Mouse (Mus musculus) lung, postnatal 14 days (tissue): ENCODE measurements around the gene Acot4.
A peak's percentile ranks its signal among the peaks of the same experiment; 100 is the strongest.
"Not testable (repeated sequence)": the region's sequence is repeated elsewhere in the genome, so short reads cannot be mapped to it uniquely, and the experiment has no call there.

Source experiments
- DNase-seq: peaks from one replicate; pipeline ENCODE4 v3.0.0; 2021

Gene Acot4

DNA sequence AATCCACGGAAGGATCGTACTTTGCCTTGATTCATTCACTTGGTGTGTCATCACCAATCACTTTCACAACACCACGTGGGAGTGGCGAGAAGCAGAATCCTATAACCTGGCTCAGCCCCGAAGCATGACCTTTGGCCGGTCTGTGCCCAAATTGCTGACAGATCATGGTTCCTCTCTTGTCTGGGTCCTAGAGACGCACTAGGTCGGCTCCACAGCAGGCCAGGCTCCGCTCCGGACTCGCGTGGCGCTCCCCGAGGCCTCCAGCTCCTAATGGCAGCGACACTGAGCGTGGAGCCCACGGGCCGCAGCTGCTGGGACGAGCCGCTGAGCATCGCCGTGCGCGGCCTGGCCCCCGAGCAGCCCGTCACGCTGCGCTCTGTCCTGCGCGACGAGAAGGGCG, at the start of gene Acot4:
TSS of gene Acot4 (plus strand) at position 139 of the 400 bp plus-strand sequence.
- peak; percentile 34 for DNase-seq

DNA sequence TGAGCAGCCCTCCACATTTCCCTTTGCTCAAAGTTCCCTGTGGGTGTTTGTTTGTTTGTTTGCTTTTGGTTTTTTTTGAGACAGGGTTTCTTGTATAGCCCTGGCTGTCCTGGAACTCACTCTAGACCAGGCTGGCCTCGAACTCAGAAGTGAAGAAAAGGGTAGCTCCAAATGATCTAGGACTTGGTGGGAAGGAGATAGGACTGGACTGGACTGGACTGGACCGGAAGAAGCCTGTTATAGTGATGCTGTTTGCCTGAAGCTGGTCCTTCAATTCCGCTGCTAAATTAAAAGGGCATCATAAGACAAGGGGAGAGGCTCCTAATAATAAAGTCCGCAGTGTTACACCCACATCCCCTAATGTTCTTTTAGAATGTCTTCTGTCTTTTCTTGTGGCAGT, 49.7 kb upstream of the Acot4 start:
- no peak for DNase-seq

DNA sequence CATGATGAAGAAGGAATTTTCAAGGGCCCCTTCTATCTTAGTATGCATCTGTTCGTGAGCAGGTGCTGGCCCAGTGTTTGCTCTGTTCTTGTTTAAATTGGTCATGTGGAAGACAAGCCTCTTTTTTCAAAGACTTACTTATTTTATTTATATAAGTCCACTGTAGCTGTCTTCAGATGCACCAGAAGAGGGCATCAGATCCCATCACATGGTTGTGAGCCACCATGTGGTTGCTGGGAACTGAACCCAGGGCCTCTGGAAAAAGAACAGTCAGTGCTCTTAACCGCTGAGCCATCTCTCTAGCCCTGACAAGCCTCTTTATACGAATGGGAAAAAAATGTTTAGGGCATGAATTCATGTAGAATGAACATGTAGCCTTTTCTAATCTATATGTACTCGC, 48.8 kb upstream of the Acot4 start:
- DNase-seq = no peak

DNA sequence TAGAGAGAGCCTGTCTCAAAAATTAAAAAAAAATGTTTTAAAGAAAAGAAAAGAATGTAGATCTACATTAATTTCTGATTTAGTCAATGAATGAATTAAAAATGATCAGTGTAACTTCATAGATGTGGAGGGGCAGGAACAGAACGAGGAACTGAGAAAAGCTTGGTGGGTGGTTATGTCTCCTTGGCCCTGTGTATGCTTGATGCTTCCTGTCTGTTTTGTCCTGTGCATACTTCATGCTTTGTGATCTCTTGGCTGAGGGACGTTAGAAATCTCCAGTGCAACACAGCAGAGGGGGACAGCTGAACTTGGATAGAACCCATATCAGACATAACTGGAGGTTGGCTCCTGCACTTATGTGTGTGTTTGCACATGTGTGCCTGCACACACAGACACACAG, 41.0 kb upstream of the Acot4 start:
- no peak for DNase-seq

DNA sequence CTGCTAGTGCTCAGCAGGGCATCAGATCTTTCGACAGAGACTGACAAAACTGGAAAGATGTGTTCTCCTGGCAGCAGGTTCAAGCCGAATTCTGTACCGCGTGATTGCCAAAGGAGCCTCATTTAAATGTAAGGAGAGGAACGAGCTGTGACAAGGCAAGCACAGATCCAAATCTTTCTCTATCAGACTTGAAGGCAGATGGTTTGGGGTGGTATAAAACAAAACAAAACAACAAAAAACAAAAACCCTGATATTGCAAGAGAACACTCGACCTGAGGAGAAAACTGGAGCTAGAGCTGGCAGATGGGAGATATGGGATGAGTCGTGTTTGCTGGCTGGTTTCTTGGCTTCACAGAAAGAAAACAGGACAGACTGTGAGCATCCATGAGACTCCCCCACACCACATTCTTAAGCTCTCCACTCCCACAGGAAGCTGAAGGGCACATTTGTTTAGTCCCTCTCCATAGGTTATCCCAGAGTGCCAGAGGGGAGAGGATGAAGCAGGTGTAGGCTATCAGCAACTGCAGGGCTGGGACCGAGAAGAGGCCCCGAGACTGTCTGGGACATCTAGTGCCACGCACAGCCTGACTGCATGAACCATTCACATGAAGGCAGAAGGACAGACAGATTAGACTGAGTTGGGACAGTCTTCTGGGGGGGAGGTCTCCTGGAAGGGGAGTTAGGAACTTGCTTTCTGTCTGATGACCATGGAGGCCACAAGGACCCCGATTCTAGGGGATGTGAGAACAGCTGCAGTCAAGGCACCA, 39.7 kb upstream of the Acot4 start:
- DNase-seq = no peak

DNA sequence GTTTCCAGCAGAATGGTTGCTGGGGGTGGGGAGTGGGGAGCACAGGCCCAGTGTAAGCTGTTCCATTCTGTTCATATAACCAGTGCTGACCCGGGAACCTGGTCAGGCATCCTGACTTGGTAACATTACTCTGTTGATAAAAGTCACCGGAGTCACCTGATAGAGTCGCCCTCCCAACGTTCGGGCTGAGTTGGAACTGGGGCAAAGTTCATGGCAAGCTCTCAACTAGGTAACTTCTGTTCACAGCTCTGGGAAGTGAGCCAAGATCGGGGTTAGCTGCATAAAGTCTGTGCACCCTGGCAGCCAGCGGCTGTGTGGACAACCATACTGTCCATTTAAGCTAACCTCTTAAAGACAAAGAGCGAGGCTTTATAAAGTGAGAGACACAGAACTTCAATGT, 38.9 kb upstream of the Acot4 start:
- DNase-seq = peak; percentile 73

DNA sequence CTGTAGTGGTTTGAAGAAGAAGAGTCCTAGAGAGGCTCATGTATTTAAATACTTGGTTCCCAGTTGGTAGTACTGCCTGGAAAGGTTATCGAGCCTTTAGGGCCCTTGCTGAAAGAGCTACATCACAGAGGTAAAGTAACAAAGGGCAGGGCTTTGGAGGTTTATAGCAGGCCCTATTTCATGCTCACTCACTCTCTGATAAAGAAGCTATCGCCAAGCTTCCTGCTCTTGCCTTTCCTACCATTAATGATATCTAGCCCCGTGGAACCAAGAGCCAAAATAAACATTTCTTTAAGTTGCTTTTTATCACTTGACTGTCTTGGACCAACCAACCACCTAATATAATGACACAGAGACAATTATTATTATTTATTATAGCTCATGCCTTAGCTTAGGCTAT, 37.8 kb upstream of the Acot4 start:
- no peak for DNase-seq

DNA sequence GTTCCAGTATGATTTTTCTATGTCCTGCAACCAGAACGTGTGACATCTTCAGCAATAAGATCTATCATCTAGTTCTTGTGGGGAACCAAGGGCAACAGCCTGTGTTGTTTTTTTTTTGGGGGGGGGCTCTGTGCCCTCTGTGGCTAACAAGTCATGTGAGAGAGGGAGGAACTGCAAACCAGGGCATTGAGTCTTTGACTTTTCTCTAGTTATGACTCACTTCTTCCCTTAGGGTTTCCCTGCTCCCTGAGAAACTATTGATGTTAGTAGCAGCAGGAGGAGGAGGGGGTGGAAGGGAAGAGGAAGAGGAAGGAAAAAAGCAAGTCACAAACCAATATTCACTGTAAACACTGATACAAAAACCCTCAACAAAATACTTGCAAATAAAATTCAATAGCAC, 34.3 kb upstream of the Acot4 start:
- DNase-seq = no peak

DNA sequence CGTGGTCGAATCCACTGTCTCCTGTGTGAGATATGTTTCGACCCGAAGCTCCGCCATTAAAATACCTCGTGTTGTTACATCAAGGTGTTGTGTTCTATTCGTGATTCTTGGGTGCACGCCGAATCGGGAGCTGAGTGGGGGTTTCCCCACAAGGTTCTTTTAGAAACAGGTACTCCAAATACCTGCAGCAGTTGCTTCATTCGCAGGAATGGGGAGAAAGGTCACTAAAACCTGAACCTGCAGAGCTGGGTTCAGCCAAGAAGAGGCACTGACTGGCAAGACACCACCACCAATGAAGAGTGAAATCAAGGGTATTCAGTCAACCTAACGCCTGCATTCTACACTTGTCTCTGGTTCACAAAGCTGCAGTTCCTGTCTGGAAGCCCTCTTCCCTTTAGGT, 29.9 kb upstream of the Acot4 start:
- peak; percentile 32 for DNase-seq

DNA sequence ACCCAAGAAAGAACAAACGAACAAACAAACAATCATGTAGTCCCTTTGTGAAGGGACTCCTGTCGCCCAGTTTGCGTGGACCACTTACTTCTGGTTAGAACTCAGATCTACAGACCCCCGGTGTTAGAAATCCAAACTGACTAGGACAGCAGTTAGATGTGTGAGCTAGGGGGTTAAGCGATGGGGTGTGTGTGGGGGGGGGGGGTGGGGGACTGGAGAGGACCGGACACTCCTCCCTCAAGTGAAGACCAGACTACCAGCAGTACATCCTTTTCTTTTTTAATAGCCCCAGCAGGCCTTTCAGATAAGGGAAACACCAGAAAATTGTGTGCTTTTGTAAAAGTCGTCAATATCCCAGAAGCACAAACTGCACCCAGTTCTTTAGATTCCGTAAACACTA, 29.4 kb upstream of the Acot4 start:
- DNase-seq = no peak

DNA sequence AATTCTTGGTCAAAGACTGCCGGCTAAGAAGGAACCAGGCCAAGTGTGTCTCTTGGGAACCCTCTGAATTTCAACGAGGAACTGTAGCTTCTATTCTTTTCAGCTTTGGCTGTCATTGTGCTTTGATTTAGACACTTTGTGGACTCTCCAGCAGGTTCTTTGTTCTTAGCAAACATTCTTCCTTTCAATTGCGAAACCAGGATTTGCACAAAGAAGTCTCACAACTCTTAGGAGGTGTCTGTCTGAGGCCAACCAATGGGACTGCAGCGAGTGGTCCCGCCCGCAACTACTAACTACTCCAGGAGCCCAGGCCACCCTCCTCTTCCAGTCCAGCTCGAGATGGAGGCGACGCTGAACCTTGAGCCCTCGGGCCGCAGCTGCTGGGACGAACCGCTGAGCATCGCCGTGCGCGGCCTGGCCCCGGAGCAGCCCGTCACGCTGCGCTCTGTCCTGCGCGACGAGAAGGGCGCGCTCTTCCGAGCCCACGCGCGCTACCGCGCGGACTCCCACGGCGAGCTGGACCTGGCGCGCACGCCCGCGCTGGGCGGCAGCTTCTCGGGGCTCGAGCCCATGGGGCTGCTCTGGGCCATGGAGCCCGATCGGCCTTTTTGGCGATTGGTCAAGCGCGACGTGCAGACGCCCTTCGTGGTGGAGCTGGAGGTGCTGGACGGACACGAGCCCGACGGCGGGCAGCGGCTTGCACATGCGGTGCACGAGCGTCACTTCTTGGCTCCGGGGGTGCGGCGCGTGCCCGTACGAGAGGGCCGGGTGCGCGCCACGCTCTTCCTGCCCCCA, 28.8 kb upstream of the Acot4 start, which contains the start of gene Acot1:
TSS of gene Acot1 (plus strand) at position 320 of the 795 bp plus-strand sequence.
- DNase-seq = peak; percentile 76

DNA sequence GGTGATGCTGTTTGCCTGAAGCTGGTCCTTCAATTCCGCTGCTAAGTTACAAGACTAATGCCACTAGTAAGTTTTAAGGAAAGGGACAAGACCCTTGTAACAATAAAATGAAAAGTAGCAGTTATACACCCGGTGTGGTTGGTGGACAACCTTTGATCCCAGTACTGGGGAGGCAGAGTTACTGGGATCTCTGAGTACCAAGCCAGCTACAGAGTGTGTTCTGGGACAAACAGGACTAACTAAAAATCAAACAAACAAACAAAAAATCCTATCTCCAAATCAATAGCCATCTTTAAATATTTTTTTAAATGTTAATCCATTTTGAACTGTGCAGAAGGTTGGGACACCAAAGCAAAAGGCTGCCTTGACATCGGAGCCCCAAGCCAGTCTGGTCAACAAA, 28.0 kb upstream of the Acot4 start:
- no peak for DNase-seq

DNA sequence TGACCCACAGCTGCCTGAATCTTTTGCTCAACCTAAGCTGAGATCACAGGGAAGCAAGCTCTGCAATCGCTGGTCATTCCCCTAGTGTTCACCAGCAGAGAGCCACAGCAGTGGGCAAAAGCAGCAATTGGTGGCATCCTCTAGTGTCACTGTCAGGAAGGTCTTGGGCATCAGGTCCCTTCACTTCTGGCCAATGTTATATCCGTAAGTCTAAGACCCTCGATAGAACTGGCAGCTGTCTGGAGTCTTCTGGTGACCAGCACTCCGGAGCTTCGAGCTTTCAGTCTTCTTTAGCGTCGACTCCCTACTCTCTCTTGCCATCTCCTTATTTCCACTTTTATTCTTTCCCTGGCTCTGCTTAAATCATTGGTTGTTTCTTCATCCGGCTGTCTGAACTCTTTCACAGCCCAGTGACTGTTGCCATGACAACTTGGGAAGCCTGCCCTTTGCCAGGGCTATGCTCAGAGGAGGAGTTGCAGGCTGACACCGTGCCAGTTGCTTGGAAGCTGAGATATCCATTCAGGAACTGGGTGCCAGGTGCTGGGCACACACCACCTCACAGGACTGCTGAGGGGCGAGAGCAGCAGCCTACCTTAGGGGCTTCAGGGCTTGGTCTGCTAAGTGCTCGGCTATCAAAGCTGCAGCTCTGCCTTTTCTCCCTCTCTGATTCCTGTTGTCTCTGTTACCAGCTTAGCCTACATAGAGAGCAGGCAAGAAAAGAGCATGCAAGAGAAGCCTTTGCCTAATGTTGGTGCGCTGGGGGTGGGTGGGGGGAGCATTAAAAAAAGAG, 26.7 kb upstream of the Acot4 start:
- DNase-seq = peak; percentile 85

DNA sequence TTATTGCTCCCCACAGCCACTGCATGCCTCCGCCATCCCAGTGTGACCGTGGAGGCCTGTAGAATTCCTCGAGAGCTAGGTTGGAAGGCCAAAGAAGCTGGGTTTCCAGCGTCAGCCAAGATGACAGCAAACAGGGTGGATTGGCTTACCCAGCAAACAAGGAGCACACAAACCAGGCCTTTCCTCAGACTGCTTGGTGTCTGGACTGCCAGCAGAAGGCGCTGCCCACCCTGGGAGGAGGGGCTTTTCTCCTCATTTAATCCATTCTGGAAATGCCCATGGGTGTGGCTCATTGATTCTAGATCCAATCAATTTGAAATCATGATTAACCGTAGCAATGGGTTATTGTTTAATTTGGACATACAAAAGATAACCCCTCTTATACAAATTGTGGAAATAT, 25.0 kb upstream of the Acot4 start:
- DNase-seq = no peak

DNA sequence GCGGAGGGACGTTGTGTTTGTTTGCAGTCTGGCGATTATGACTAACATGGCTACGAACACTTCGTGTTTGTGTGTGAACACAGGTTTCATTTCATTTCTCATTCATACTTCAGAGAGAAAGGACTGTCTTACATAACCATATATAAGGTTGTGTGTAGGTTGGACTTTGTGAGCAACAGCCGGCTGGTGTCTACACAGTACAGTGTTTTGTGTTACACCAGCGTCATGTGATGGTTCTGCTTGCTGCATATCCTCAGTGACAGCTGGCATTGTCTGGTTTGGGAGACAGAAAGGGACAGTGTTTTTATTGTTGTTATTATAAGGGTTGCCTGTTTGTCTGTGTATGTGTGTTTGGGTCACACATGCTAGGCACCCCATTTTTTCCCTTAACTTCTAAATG, 24.5 kb upstream of the Acot4 start:
- DNase-seq = no peak

DNA sequence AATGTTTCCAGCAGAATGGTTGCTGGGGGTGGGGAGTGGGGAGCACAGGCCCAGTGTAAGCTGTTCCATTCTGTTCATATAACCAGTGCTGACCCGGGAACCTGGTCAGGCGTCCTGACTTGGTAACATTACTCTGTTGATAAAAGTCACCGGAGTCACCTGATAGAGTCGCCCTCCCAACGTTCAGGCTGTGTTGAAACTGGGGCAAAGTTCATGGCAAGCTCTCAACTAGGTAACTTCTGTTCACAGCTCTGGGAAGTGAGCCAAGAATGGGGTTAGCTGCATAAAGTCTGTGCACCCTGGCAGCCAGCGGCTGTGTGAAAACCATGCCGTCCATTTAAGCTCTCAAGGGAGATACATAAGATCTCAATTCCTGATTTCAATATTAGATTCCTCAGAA, 17.7 kb upstream of the Acot4 start:
- DNase-seq = peak; percentile 82

DNA sequence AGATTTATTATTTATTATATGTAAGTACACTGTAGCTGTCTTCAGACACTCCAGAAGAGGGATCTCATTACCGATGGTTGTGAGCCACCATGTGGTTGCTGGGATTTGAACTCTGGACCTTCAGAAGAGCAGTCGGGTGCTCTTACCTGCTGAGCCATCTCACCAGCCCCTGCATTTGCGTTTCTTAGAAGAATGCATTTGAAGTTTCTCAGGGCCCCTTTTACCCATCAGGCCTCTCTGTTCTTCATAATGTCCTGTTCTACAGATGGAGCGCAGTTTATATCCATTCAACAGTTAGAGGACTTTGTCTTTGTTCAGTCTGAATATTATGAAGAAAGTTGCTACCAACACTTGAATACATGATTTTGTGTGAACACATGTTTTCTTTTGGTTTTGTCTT, 15.9 kb upstream of the Acot4 start:
- DNase-seq = not testable (repeated sequence)

DNA sequence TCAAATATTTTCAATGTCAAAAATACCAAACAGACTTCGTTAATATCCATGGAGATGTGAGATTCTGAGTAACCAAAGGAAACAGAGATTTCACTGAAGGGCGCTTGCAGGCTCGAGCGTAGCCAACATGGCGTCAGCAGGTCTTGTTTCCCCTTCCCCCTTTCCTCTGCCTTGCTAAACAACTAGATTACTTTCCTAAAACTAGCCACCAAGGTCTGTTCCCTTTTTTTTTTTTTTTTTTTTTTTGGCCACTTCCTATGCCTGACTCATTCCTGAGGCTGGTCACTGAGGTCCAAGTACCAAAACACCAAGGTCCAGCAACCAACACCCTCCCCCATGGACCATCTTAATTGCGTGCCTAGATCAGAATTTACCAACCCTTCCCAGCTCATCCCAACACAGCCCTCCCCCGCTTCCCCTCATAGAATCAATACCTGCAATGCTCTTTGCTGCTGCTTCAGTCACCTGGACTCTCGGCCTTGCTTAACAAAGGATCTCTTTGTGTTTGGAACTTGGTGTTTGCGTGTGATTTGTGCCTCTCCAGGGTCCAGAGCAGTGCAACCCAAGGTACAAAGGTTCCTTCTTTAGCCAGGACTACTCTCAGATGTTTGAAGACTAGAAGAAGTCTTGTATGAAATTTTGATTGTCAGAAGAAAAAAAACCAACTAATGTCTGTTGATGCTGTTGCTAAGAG, 15.0 kb upstream of the Acot4 start:
- no peak for DNase-seq

DNA sequence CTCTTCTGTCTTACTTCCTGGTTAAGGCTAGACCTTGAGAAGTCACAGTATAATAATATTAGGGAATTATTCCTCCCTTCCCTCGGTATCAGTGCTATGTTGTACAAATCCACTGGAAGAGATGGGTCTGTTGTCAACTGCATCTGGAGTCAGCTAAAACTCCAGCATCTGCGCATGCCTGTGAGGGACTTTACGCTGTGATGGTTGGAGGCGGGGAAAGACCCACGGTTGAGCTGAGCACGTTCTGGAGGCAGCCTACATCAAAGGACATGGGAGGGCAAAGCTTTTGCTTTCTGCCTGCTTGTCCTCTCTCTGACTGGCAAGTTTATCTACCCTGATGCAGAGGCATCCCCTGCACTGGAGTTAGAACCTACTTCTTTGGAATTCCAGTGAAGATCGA, 12.3 kb upstream of the Acot4 start:
- DNase-seq = no peak

DNA sequence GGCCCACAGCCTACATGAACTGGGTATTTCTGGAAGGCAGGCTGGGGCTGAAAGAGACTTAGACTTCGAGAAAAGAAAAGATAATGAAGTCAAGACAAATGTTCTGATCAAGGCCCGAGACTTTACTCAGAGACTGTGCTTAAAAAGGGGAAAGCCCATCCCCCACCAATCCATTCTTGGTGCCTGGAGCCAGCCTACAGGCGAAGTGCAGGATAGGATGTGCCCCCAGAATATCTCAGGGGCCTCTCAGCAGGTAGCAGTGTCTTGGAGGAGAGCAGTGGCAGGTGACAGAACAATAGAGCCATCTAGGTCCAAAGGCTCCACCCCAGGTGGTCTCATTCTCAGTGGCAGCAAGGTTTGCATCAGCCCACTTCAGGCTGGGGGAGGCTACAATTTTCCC, 9.9 kb upstream of the Acot4 start:
- not testable (repeated sequence) for DNase-seq

DNA sequence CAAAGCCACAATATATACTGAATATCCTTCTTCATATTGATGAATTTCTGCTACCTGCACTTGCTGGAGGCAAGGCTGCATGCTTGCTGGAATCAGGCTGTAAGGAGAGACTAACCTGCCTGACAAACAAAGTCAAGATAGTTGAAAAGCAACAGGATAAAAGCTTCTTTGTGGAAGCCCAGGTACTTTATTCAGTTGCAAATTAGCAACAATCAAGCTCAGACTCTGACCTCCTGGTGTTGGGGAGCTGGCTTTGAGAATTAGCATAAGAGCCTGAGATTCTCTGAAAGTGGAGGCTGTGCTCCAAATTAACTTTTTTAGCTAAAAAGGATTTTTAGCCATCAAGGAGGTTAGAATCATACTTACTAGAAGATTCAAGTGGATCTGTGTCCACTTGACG, 9.1 kb upstream of the Acot4 start:
- DNase-seq = not testable (repeated sequence)

DNA sequence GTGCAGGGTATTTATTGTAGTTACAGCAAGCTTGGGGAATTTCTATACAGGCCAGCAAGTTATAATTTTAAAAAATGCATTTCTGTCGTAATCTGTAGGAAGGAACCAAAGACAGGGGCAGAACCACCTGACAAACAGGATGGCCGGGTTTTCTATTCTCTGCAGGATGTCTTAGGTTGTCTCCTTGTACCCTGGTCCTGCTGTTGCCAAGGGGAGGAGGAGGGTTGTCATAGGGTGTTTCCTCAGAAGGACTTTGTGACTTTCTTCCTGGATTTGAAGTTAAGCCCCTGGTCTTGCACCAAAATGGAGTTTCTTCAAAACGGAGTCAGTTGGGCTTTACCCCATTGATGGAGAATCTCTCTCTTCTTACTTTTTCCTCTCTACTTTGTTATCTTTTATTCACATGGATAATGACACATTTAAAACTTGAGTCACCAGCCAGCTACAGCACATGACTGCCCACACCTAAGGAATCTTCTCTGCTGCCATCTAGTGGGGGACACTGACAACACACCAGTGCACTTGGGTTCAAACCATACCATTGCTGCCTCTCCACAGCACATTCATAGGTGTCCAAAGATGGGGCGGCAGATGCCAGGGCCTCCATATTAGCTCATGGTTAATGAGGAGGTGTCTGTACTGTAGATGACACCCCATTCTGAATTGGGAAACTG, 7.4 kb upstream of the Acot4 start:
- peak; percentile 88 for DNase-seq
